Mouse (Mus musculus) kidney, adult 2 months (tissue): ENCODE results near the gene Lamtor1.

ENCODE experiments used
- CTCF ChIP-seq: fragments of 200-500 bp; conservative IDR thresholded peaks from 2 replicates; pipeline ENCODE4 v1.5.1; 2011; ENCODE audit warnings: low read depth, mild to moderate bottlenecking, control low read depth, low read length, moderate library complexity, mixed read lengths; ENCODE audit not compliant: insufficient read depth, insufficient read length
- POLR2A ChIP-seq: fragments of 200-500 bp; IDR thresholded peaks from one replicate; pipeline ENCODE4 v1.6.1; 2011; ENCODE audit warnings: low read depth, low read length, control low read depth

GRCm38 (mm10) chr7:101935957-101936356 lies 30.3 kb downstream of the Lamtor1 start:
- TF ChIP-seq CTCF (no peak), POLR2A (no peak)
